Mouse (Mus musculus): ENCODE measurements at regions not wholly inside any gene's neighbourhood (a gene's known extent, or its start where the extent isn't known, plus 50 kb on each side); places are given as distances from the start of the nearest gene placed in this dataset.

DNA sequence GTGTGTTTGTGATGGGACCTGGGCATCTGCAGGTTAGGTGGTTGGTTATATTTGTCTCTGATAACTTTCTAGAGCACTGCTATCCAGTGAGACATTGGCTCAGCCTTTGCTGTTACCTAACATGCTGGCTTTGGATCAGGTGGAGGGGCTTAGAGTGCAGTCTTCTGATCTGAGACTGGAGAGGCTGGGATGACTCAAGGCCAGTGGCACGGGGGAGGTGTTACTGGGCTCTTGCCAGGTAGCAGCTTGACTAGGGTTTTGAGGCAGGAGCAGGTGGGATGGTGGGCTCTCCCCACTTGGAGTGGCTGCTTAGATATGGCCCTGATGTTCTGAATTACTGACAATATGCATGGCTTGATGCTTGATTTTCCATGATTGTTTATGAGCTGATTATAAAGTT, 236.0 kb downstream of the Zfp704 start:
- no peak for DNase-seq

- no peak for DNase-seq
Measured at GRCm38 (mm10) chr3:9370096-9370495, 239.8 kb downstream of the Zfp704 start.

- no peak for DNase-seq
Measured at GRCm38 (mm10) chr3:9365791-9366190, 244.1 kb downstream of the Zfp704 start.

- DNase-seq: no peak
Measured at GRCm38 (mm10) chr3:9359186-9359585, 250.7 kb downstream of the Zfp704 start.

DNA sequence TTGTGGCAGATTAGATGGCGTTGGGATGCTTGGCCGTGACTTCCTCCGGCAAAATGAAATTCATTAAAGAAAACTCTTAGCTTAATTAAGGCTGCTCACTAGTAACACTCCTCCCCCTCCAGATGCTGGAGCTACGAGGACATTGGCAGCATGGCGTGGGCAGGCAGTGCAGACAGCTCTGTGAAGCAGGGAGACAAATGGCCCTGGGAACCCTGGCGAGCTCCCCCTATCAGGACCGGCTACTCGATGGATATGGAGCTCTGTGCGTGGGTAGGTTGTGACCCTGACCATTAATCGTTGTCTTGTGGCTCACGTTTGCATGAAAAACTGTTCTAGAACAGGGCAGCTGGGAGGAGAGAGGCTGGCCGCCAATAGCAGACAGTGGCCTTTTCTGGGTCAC, 251.8 kb downstream of the Zfp704 start:
- no peak for DNase-seq

GRCm38 (mm10) chr3:9357639-9358038, 252.2 kb downstream of the Zfp704 start:
- no peak for DNase-seq

DNA sequence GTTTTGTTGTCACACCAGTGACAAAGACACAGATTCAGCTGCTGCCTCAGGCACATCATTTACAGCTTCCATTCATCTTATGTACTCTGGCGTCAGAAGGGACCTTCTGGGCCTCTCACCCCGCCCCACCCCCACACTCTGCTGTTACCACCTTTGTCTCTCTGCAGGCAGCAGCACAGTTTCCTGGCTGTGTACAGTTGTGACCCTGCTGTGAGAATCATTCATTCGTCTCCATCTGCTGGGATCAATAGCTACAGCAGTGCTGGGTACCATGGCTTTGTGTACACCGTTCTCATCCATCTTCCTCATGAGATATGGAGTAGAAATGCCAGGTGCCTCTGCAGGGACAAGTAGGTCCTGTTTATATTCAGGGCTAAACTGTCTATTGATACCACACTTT, 254.0 kb downstream of the Zfp704 start:
- DNase-seq: no peak

- DNase-seq: no peak
Measured at GRCm38 (mm10) chr3:9354756-9355155, 255.1 kb downstream of the Zfp704 start.

DNA sequence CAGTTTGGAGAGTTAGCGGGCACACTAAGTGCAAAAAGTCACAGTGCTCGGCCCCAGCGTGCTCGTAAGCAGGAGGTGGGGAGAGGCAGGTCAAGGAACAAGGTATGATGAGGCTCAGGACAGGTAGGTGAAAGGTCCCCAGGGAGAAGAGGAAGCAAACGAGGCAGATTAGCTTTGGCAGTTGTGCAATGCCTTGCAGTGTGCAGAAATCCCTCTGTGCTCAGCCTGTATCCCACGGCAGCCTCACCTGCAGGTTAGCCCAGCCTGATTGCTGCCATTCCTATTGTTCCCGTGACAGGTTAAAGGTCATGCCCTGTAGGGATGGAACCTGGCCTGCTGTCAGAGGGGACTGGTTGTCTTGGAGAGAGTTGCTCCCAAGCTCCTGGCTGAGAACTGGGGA, 257.6 kb downstream of the Zfp704 start:
- no peak for DNase-seq

GRCm38 (mm10) chr3:9349822-9350221, 260.1 kb downstream of the Zfp704 start:
- no peak for DNase-seq

- no peak for DNase-seq
Measured at GRCm38 (mm10) chr3:9347446-9347860, 262.4 kb downstream of the Zfp704 start.

- no peak for DNase-seq
Measured at GRCm38 (mm10) chr3:9346857-9347445, 262.9 kb downstream of the Zfp704 start.

GRCm38 (mm10) chr3:9346356-9346755, 263.5 kb downstream of the Zfp704 start:
- no peak for DNase-seq

- DNase-seq: no peak
Measured at GRCm38 (mm10) chr3:9345885-9346284, 264.0 kb downstream of the Zfp704 start.

DNA sequence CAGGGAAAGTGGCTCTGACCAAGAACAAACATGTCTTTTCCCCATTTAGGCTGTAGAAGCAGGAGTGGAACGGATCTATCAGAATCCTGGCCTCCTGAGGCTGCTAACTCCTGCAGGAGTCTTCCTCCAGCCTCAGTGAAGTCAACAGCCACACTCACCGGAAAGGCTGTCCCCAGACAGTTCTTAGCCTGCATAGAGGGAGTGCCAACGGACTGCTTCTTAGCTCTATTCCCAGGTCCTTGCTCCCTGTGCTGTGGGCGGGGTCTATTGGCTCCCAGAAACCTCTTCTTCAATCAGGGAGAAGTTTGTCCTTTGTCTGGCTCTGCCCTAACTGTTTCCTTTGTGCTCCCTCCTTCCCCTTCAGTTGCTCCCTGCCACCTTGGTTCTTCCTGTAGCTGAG, 266.3 kb downstream of the Zfp704 start:
- DNase-seq: no peak

GRCm38 (mm10) chr3:9342167-9342566, 267.7 kb downstream of the Zfp704 start:
- no peak for DNase-seq

DNA sequence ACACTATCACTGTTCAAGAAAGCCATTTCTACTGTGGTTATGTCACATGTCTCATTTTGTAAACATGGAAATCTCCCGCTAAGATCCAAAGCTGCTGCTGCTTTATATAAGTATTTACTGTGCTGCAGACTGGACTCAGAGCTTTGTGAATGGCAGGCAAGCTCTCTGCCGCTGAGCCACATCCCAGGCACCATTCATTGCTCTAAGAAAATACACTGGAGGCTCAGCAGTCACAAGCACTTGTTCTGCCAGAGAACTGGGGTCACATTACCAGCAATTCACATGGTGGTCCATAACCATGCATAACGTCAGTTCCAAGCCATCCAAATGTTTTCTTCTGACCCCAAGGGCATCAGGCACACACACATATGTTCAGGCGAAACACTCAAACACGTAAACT, 268.2 kb downstream of the Zfp704 start:
- DNase-seq: no peak

GRCm38 (mm10) chr3:9341244-9341643, 268.6 kb downstream of the Zfp704 start:
- DNase-seq: no peak

DNA sequence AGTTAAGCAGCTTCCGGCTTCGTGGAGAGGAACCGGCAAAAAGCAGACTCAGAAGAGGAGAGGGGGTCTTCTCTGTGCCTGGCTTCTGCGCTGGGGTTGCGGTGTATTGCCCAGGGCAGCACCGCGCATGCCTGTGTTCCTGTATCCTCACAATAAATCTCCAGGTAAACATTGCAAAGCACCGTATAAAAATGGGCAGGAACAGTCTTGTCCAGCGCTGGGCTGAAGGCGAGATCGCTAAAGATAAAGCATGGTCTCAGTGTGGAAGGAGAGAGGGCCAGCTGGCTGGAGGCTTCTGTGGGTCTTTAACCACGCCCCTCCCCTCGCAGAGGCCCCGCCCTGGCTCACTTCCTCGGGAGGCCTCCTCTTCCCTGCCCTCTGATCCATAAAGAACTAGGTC, 269.1 kb downstream of the Zfp704 start:
- peak; percentile 13 for DNase-seq

GRCm38 (mm10) chr3:9340344-9340743, 269.5 kb downstream of the Zfp704 start:
- no peak for DNase-seq

DNA sequence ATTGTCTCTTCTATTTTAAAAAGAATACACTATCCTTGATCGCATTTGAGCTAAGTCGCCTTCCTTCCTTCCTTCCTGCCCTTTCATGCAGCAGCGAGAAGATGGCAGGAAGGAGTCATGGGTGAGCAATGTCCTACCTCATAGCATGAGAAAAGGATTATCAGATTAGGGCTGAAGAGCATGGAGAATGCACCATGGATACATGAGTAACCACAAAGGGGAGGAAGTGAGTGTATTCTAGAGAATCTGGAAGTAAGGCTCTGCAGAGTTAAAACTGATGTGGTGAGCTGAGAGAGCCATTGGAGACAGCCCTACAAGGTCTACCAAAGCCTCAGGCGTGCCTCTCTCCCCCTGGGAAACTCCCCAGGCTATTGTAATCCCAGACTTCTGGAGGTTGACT, 270.2 kb downstream of the Zfp704 start:
- no peak for DNase-seq

DNA sequence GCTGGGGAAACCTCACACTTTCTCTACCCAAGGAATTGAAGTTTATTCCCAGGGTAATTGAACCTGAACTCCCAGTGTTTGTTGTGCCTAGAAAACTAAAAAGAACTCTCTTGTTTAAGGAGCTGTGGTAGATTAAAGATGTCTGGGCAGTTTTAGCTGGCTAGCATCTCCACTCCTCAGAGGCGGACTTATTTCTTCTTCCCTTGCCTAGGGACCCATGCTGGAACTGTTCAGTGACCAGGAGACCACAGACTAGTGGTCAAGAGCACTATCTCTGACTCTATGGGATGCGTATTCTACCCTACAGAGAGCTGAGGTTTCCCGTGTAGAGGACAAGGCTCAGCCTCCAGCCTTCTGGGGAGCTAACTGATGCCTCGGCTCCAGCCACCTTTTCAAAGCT, 274.3 kb downstream of the Zfp704 start:
- no peak for DNase-seq
